Mouse (Mus musculus): ENCODE results near the gene Glrx5. TPM values are rescaled to one million over a fixed set of nuclear protein-coding genes. Genes with fewer than 3 reads are reported as not detected.

Glrx5 gene
- polyA plus RNA-seq, 1 experiment from 2014 or later: 179 TPM

DNA sequence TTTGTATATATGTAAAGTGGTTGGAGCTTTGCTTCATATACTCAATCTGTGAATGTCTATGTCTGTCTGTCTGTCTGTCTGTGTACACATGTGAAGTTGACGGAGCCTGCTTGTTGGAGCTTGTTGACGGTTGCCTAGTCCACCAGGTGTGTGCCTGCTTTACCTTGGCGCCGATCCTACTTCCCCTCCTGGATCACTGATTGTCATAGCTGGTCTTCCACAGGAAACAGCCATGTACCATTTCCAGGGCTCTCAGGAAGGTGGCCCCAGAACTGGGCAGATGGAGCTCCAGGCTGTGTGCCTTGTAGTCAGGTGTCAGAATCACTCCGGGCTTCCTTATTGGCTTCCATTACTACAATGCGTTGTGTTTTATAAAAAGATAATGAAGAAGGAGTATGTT is 54.3 kb downstream of the Glrx5 start:
- H3K4me2 ChIP-seq (replicated peaks; ENCODE audit: low read depth, low read length): no peak overlapping the region
- no peaks in the 10 kb centered on the region for H3K4me1 ChIP-seq (replicated peaks; ENCODE audit: control insufficient read depth, insufficient read depth, low read length)
- H3K27me3 ChIP-seq (ENCODE audit: control insufficient read depth, insufficient read depth, low read length): no peaks in the 10 kb centered on the region
- no peaks in the 10 kb centered on the region for H3K9me3 ChIP-seq (ENCODE audit: control insufficient read depth, low read length)
- H3K36me3 ChIP-seq (ENCODE audit: control insufficient read depth, insufficient read depth, low read length): no peaks in the 10 kb centered on the region
- DNase-seq (ENCODE audit: low spot score) (no peak), ATAC-seq (ENCODE audit: low FRiP score) (no peak)
- no peak overlapping the region for H3K27ac ChIP-seq (ENCODE audit: low read depth, low read length)
- 98% methylated on average over 6 of the region's 6 CpGs for WGBS
- H3K9ac ChIP-seq (ENCODE audit: low read depth, low read length): no peak overlapping the region
- H3K4me3 ChIP-seq (ENCODE audit: low read depth, low read length): no peak overlapping the region

DNA sequence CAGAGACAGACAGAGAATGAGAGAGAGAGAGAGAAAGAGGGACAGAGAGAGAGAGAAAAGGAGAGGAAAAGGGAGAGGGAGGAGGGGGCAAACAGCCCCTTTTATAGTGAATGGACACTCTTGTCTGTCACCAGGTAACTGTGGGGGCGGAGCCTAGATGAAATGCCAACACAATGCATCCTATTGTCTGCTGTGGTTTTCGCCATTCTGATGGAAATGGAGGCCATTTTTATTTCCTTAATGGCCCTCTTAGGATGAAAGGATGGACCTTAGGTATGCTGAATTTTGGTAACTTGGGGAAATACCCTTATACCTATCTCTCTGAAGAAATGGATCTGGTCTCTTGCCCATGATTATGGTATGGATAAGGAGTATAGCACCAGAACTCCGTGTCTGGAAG is 54.9 kb downstream of the Glrx5 start:
- Histone ChIP-seq H3K4me1 (replicated peaks; ENCODE audit: control insufficient read depth, insufficient read depth, low read length) (no peaks in the 10 kb centered on the region), H3K4me3 (ENCODE audit: low read depth, low read length) (no peak overlapping the region), H3K27me3 (ENCODE audit: control insufficient read depth, insufficient read depth, low read length) (no peaks in the 10 kb centered on the region), H3K36me3 (ENCODE audit: control insufficient read depth, insufficient read depth, low read length) (no peaks in the 10 kb centered on the region), H3K9ac (ENCODE audit: low read depth, low read length) (no peak overlapping the region), H3K4me2 (replicated peaks; ENCODE audit: low read depth, low read length) (no peak overlapping the region), H3K9me3 (ENCODE audit: control insufficient read depth, low read length) (no peaks in the 10 kb centered on the region), H3K27ac (ENCODE audit: low read depth, low read length) (no peak overlapping the region)
- DNase-seq (ENCODE audit: low spot score) (no peak), ATAC-seq (ENCODE audit: low FRiP score) (no peak)
- 77% methylated on average over 3 of the region's 3 CpGs for WGBS

DNA sequence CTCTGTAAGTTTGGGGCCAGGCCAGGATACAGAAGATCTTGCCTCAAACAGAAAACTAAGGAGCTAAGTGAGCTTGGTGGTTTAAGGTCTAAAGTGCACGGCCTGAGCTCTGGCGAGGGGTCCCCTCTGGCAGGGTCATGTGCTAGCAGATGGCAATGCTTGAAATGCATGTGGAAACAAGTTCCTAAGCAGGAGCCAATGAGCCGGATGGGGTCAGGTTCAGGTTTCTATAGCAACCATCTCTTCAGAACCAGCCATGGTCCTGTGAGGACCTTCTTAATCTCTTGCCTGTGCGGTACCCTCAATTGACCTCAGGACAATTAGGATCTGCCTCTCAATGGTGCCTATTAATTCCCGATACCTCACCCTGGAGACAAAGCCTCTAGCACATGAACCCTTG is 56.7 kb downstream of the Glrx5 start:
- ATAC-seq (ENCODE audit: low FRiP score) (no peak), DNase-seq (ENCODE audit: low spot score) (no peak)
- Histone ChIP-seq H3K27me3 (ENCODE audit: control insufficient read depth, insufficient read depth, low read length) (no peaks in the 10 kb centered on the region), H3K27ac (ENCODE audit: low read depth, low read length) (no peak overlapping the region), H3K36me3 (ENCODE audit: control insufficient read depth, insufficient read depth, low read length) (no peaks in the 10 kb centered on the region), H3K4me1 (replicated peaks; ENCODE audit: control insufficient read depth, insufficient read depth, low read length) (no peaks in the 10 kb centered on the region), H3K9ac (ENCODE audit: low read depth, low read length) (no peak overlapping the region), H3K4me2 (replicated peaks; ENCODE audit: low read depth, low read length) (no peak overlapping the region), H3K4me3 (ENCODE audit: low read depth, low read length) (no peak overlapping the region), H3K9me3 (ENCODE audit: control insufficient read depth, low read length) (no peaks in the 10 kb centered on the region)
- WGBS: 46% methylated on average over 5 of the region's 5 CpGs

DNA sequence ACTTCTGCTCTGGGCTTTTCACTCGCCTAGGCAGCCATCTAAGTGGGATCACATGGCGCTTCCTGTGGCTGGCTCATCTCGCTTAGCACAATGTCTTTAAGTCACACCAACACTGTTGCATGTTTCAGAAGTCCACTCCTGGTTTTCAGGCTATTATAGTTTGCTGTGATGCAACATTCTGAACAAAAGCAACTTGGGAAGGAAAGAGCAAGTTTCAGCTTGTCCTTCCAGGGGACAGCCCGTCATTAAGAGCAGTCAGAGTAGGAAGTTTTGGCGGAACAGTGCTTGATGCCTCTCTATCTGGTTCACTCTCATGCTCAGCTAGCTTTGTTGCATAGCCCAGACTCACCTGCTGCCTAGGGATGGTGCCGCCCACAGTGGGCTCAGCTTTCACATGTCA is 59.1 kb downstream of the Glrx5 start:
- H3K36me3 ChIP-seq (ENCODE audit: control insufficient read depth, insufficient read depth, low read length): no peaks in the 10 kb centered on the region
- DNase-seq (ENCODE audit: low spot score) (no peak), ATAC-seq (ENCODE audit: low FRiP score) (no peak)
- H3K9ac ChIP-seq (ENCODE audit: low read depth, low read length): no peak overlapping the region
- 87% methylated on average over 6 of the region's 6 CpGs for WGBS
- no peaks in the 10 kb centered on the region for H3K4me1 ChIP-seq (replicated peaks; ENCODE audit: control insufficient read depth, insufficient read depth, low read length)
- H3K27me3 ChIP-seq (ENCODE audit: control insufficient read depth, insufficient read depth, low read length): no peaks in the 10 kb centered on the region
- H3K4me2 ChIP-seq (replicated peaks; ENCODE audit: low read depth, low read length): no peak overlapping the region
- no peaks in the 10 kb centered on the region for H3K9me3 ChIP-seq (ENCODE audit: control insufficient read depth, low read length)
- H3K4me3 ChIP-seq (ENCODE audit: low read depth, low read length): no peak overlapping the region
- no peak overlapping the region for H3K27ac ChIP-seq (ENCODE audit: low read depth, low read length)

Other genes with a start within 250 kb of the Glrx5 start
- 2.8 and 4.3 TPM in 2 replicates for gene Clmn, start 167.6 kb upstream of the Glrx5 start, polyA plus RNA-seq (2014; fragmentation: Nextera tagmentation; extraction: Ambion mirVana)
- gene Syne3, start 22.9 kb upstream of the Glrx5 start, polyA plus RNA-seq (2014; fragmentation: Nextera tagmentation; extraction: Ambion mirVana): 0.11 and 0.13 TPM in 2 replicates
- not detected in 2 replicates for gene Tcl1b2, start 113.3 kb downstream of the Glrx5 start, polyA plus RNA-seq (2014; fragmentation: Nextera tagmentation; extraction: Ambion mirVana)
- not detected in 2 replicates for gene Tcl1b1, start 127.0 kb downstream of the Glrx5 start, polyA plus RNA-seq (2014; fragmentation: Nextera tagmentation; extraction: Ambion mirVana)
- not detected in 2 replicates for gene Tcl1b5, start 143.7 kb downstream of the Glrx5 start, polyA plus RNA-seq (2014; fragmentation: Nextera tagmentation; extraction: Ambion mirVana)
- gene Tcl1b3, start 158.4 kb downstream of the Glrx5 start, polyA plus RNA-seq (2014; fragmentation: Nextera tagmentation; extraction: Ambion mirVana): not detected in 2 replicates
- gene Tcl1b4, start 169.3 kb downstream of the Glrx5 start, polyA plus RNA-seq (2014; fragmentation: Nextera tagmentation; extraction: Ambion mirVana): not detected in 2 replicates
- not detected in 2 replicates for gene Tcl1, start 190.1 kb downstream of the Glrx5 start, polyA plus RNA-seq (2014; fragmentation: Nextera tagmentation; extraction: Ambion mirVana)